Mouse (Mus musculus): ENCODE results near the gene Treh. TPM values are rescaled to one million over a fixed set of nuclear protein-coding genes. Genes with fewer than 3 reads are reported as not detected.

Treh gene
- total and polyA plus RNA-seq, 3 experiments = not detected

GRCm38 (mm10) chr9:44655098-44656066, 17.7 kb upstream of the Treh start:
- Histone ChIP-seq H3K79me2 (replicated peaks; ENCODE audit: control insufficient read depth, insufficient read depth, low read length) (no peaks in the 10 kb centered on the region), H3K27ac (peak overlapping the region; percentile 32), H3K4me1 (ENCODE audit: control insufficient read depth, insufficient read depth, low read length) (no peaks in the 10 kb centered on the region; the same call in 1 of the 2 replicates), H3K9ac (ENCODE audit: low read depth, low read length) (peak overlapping the region; percentile 15), H3K27me3 (ENCODE audit: control insufficient read depth, insufficient read depth, low read length) (no peaks in the 10 kb centered on the region), H3K4me3 (peak overlapping the region; percentile 50), H3K36me3 (ENCODE audit: control insufficient read depth, insufficient read depth, low read length) (no peaks in the 10 kb centered on the region)
- intact Hi-C loops (cut with DNase I) = loop anchor here (1.0 to 5.0 kb wide), 3 partner anchors 30 to 112 kb away; partner anchors contain the start of genes Arcn1, Ift46 and Phldb1
- TF ChIP-seq EP300 (IDR thresholded peaks at IDR 0.05; ENCODE audit: insufficient read depth, low read depth, low read length) (0 out of 2 replicates have a peak, but pooled peaks have one; percentile 38), CTCF (IDR thresholded peaks at IDR 0.05) (peak; percentile 85), POLR2A (IDR thresholded peaks at IDR 0.05; ENCODE audit: insufficient read depth, low read depth, low read length) (no peak)
- peak; percentile 58 to 71 for DNase-seq
- 8% methylated on average over 26 of the region's 26 CpGs for WGBS

- no peak overlapping the region for H3K4me3 ChIP-seq
- no peak overlapping the region for H3K9ac ChIP-seq (ENCODE audit: low read depth, low read length)
- H3K4me1 ChIP-seq (ENCODE audit: control insufficient read depth, insufficient read depth, low read length) = no peaks in the 10 kb centered on the region
- no peak for DNase-seq
- 86% methylated on average over 6 of the region's 6 CpGs for WGBS
- intact Hi-C loops (cut with DNase I) = no loop called here
- no peak overlapping the region for H3K27ac ChIP-seq
- H3K36me3 ChIP-seq (ENCODE audit: control insufficient read depth, insufficient read depth, low read length) = no peaks in the 10 kb centered on the region
- H3K27me3 ChIP-seq (ENCODE audit: control insufficient read depth, insufficient read depth, low read length) = no peaks in the 10 kb centered on the region
- H3K79me2 ChIP-seq (replicated peaks; ENCODE audit: control insufficient read depth, insufficient read depth, low read length) = no peaks in the 10 kb centered on the region
- TF ChIP-seq EP300 (IDR thresholded peaks at IDR 0.05; ENCODE audit: insufficient read depth, low read depth, low read length) (no peak), CTCF (IDR thresholded peaks at IDR 0.05) (no peak), POLR2A (IDR thresholded peaks at IDR 0.05; ENCODE audit: insufficient read depth, low read depth, low read length) (no peak)
These were observed 9.3 kb upstream of the Treh start for GRCm38 (mm10) chr9:44663706-44664105.

- intact Hi-C loops (cut with DNase I) = no loop called here
- H3K4me3 ChIP-seq = no peak overlapping the region
- no peak overlapping the region for H3K27ac ChIP-seq
- no peaks in the 10 kb centered on the region for H3K36me3 ChIP-seq (ENCODE audit: control insufficient read depth, insufficient read depth, low read length)
- H3K9ac ChIP-seq (ENCODE audit: low read depth, low read length) = no peak overlapping the region
- TF ChIP-seq EP300 (IDR thresholded peaks at IDR 0.05; ENCODE audit: insufficient read depth, low read depth, low read length) (no peak), POLR2A (IDR thresholded peaks at IDR 0.05; ENCODE audit: insufficient read depth, low read depth, low read length) (no peak), CTCF (IDR thresholded peaks at IDR 0.05) (no peak)
- no peaks in the 10 kb centered on the region for H3K4me1 ChIP-seq (ENCODE audit: control insufficient read depth, insufficient read depth, low read length)
- no peak for DNase-seq
- no peaks in the 10 kb centered on the region for H3K79me2 ChIP-seq (replicated peaks; ENCODE audit: control insufficient read depth, insufficient read depth, low read length)
- no peaks in the 10 kb centered on the region for H3K27me3 ChIP-seq (ENCODE audit: control insufficient read depth, insufficient read depth, low read length)
- WGBS = 83% methylated on average over 5 of the region's 5 CpGs
These were observed 1.6 kb upstream of the Treh start for GRCm38 (mm10) chr9:44671416-44671815.

- DNase-seq = no peak
- Histone ChIP-seq H3K4me1 (ENCODE audit: control insufficient read depth, insufficient read depth, low read length) (no peaks in the 10 kb centered on the region), H3K9ac (ENCODE audit: low read depth, low read length) (no peak overlapping the region), H3K4me3 (no peak overlapping the region), H3K36me3 (ENCODE audit: control insufficient read depth, insufficient read depth, low read length) (no peaks in the 10 kb centered on the region), H3K79me2 (replicated peaks; ENCODE audit: control insufficient read depth, insufficient read depth, low read length) (no peaks in the 10 kb centered on the region), H3K27me3 (ENCODE audit: control insufficient read depth, insufficient read depth, low read length) (no peaks in the 10 kb centered on the region), H3K27ac (no peak overlapping the region)
- TF ChIP-seq POLR2A (IDR thresholded peaks at IDR 0.05; ENCODE audit: insufficient read depth, low read depth, low read length) = no peak
- intact Hi-C loops (cut with DNase I) = no loop called here
- whole genome bisulfite sequencing = 63% methylated on average over 2 of the region's 2 CpGs
These were observed 655 bp upstream of the Treh start for GRCm38 (mm10) chr9:44672291-44672865.

- DNase-seq = no peak
- Histone ChIP-seq H3K9ac (ENCODE audit: low read depth, low read length) (no peak overlapping the region), H3K27ac (no peak overlapping the region), H3K36me3 (ENCODE audit: control insufficient read depth, insufficient read depth, low read length) (no peaks in the 10 kb centered on the region), H3K79me2 (replicated peaks; ENCODE audit: control insufficient read depth, insufficient read depth, low read length) (no peaks in the 10 kb centered on the region), H3K4me1 (ENCODE audit: control insufficient read depth, insufficient read depth, low read length) (no peaks in the 10 kb centered on the region), H3K27me3 (ENCODE audit: control insufficient read depth, insufficient read depth, low read length) (no peaks in the 10 kb centered on the region), H3K4me3 (no peak overlapping the region)
- WGBS = 93% methylated on average over 2 of the region's 2 CpGs
- intact Hi-C loops (cut with DNase I) = no loop called here
- no peak for TF ChIP-seq EP300 (IDR thresholded peaks at IDR 0.05; ENCODE audit: insufficient read depth, low read depth, low read length)
- peak; percentile 63 for TF ChIP-seq CTCF (IDR thresholded peaks at IDR 0.05)
These were observed 5.3 kb downstream of the Treh start for GRCm38 (mm10) chr9:44678288-44678871.
